Mouse (Mus musculus) ES-Bruce4 (cell line): Measurements from ENCODE around the gene Pls1.

Experiments
- CTCF ChIP-seq: IDR thresholded peaks from one replicate; pipeline ENCODE4 v1.8.1; 2011; ENCODE audit warnings: low read depth, low read length
- POLR2A ChIP-seq: IDR thresholded peaks from one replicate; pipeline ENCODE4 v1.8.1; 2011; ENCODE audit warnings: low read length; ENCODE audit not compliant: insufficient read depth

GRCm38 (mm10) chr9:95813721-95814531 is 31.2 kb downstream of the Pls1 start:
- TF ChIP-seq POLR2A = no peak
- TF ChIP-seq CTCF = no peak
